Comparison of ENCODE assay signal across 8 mouse cellular contexts in the genomic region with DNA sequence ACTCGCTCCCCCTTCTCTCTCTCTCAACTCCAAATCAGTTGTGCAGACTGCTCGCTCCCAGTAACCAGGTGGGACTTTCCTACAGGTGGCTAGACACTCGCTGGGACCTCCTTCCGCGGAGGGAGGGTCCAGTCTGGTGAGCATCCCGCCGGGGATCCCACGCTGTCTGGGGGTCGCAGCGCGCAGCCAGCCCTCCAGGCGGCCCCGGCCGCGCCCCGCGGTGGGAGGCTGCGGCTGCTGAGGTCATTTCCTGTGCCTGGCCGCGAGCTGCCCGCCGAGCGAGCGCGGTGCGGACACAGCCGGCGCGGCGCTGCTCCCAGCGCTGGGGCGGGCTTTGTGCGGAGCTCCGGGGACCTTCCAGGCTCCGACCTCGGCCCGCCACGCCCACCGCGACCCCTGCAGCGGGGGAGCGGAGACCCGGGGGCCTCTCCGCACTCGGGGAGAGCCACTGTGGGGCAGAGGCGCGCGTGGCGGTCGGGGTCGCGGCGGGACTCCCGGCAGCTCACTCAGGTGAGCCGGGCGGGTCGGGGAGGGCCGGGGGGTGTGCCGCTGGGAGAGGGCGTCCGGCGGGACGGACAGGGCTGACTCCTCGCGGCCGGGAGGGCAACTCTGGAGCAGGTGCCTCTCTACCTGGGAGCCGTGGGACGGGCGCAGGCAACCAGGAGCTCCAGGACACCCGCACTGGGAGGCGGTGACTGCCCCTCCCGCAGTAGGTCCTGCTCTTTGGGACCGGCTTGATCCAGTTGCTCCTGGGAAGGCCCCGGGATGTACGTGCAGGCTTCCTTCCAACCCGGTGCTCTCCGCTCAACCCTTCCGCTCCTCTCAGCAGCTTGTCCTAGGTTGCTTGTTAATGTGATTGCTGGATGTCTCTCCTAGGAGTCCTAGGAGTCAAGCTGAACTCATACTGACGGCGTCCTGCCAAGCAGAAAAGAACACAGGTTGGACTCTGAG. TPM values are rescaled to one million over a fixed set of nuclear protein-coding genes. Genes with fewer than 3 reads are reported as not detected.
DNase-seq lines count a peak whose midpoint lies in the region; ATAC-seq and TF ChIP-seq lines count a peak whose summit lies in the region.

A gene (plus strand): TSS at position 253 of the 951 bp plus-strand sequence.

- peak within 1 kb of the TSS; percentile 91 for H3K4me2 ChIP-seq in intestine, embryonic 15.5 days (replicated peaks)
- peak within 1 kb of the TSS; percentile 62 for H3K4me2 ChIP-seq in midbrain, embryonic 16.5 days (ENCODE audit: low read length)
- H3K4me2 ChIP-seq in stomach, postnatal 0 days (replicated peaks; ENCODE audit: low read depth) = peak within 1 kb of the TSS; percentile 98

- peak; percentile 95 for ATAC-seq in intestine, embryonic 15.5 days
- ATAC-seq in midbrain, embryonic 16.5 days = peak; percentile 93
- peak; percentile 90 for ATAC-seq in stomach, postnatal 0 days (ENCODE audit: low FRiP score, low TSS enrichment)

- WGBS in intestine, embryonic 15.5 days = under 1% methylated on average over 55 of the region's 80 CpGs
- WGBS in midbrain, embryonic 16.5 days = under 1% methylated on average over 73 of the region's 80 CpGs
- under 1% methylated on average over 57 of the region's 80 CpGs for WGBS in stomach, postnatal 0 days

- TF ChIP-seq EP300 in stomach, postnatal 0 days (optimal IDR thresholded peaks at IDR 0.05) = no peak

- peak within 1 kb of the TSS; percentile 82 for H3K4me3 ChIP-seq in intestine, embryonic 15.5 days (replicated peaks)
- peak within 1 kb of the TSS; percentile 70 for H3K4me3 ChIP-seq in midbrain, embryonic 16.5 days (ENCODE audit: low read depth, low read length)
- H3K4me3 ChIP-seq in stomach, postnatal 0 days (ENCODE audit: low read depth, low read length) = peak within 1 kb of the TSS; percentile 74

- 0 out of 2 replicates have a peak, but pooled peaks have one; percentile 1 for TF ChIP-seq CTCF in stomach, postnatal 0 days (IDR thresholded peaks at IDR 0.05; ENCODE audit: low read depth)

- H3K36me3 ChIP-seq in intestine, embryonic 15.5 days = no peaks in the 10 kb centered on the region
- H3K36me3 ChIP-seq in midbrain, embryonic 16.5 days (ENCODE audit: control insufficient read depth, insufficient read depth, low read length) = no peaks in the 10 kb centered on the region
- H3K36me3 ChIP-seq in stomach, postnatal 0 days (ENCODE audit: control insufficient read depth, insufficient read depth, low read length) = no peaks in the 10 kb centered on the region

- DNase-seq in ovary, postnatal 10 days (ENCODE audit: low spot score) = peak; percentile 33
- no peak for DNase-seq in ovary, adult 18-20 months (ENCODE audit: low spot score)
- DNase-seq in cerebellum, postnatal 14 days = peak; percentile 42 to 46
- peak; percentile 30 for DNase-seq in gastrocnemius, postnatal 25 days
- DNase-seq in liver = peak; percentile 40
- peak; percentile 80 for DNase-seq in stomach, postnatal 0 days (ENCODE audit: low spot score)

- H3K27me3 ChIP-seq in intestine, embryonic 15.5 days (replicated peaks) = no peaks in the 10 kb centered on the region
- no peaks in the 10 kb centered on the region for H3K27me3 ChIP-seq in midbrain, embryonic 16.5 days (ENCODE audit: control insufficient read depth, insufficient read depth, low read depth, low read length)
- no peaks in the 10 kb centered on the region for H3K27me3 ChIP-seq in stomach, postnatal 0 days (ENCODE audit: control insufficient read depth, insufficient read depth, low read length)

- H3K4me1 ChIP-seq in intestine, embryonic 15.5 days (replicated peaks) = peaks cover 8% of the 10 kb centered on the region; the same call in 1 of the 2 replicates
- H3K4me1 ChIP-seq in midbrain, embryonic 16.5 days (ENCODE audit: control insufficient read depth, insufficient read depth, low read length) = no peaks in the 10 kb centered on the region
- no peaks in the 10 kb centered on the region for H3K4me1 ChIP-seq in stomach, postnatal 0 days (replicated peaks; ENCODE audit: control insufficient read depth, insufficient read depth)

- H3K9ac ChIP-seq in intestine, embryonic 15.5 days = peak within 1 kb of the TSS; percentile 90
- H3K9ac ChIP-seq in midbrain, embryonic 16.5 days (ENCODE audit: low read depth, low read length) = peak within 1 kb of the TSS; percentile 81
- H3K9ac ChIP-seq in stomach, postnatal 0 days (ENCODE audit: low read length) = peak within 1 kb of the TSS; percentile 85

- H3K9me3 ChIP-seq in intestine, embryonic 15.5 days = no peaks in the 10 kb centered on the region
- H3K9me3 ChIP-seq in midbrain, embryonic 16.5 days (replicated peaks; ENCODE audit: control insufficient read depth, low read length, poor library complexity, severe bottlenecking) = no peaks in the 10 kb centered on the region
- no peaks in the 10 kb centered on the region for H3K9me3 ChIP-seq in stomach, postnatal 0 days (ENCODE audit: control insufficient read depth, low read length)

- H3K27ac ChIP-seq in intestine, embryonic 15.5 days = peak within 1 kb of the TSS; percentile 74
- 0 out of 2 replicates have a peak within 1 kb of the TSS, but pooled peaks have one; percentile 0 for H3K27ac ChIP-seq in midbrain, embryonic 16.5 days (ENCODE audit: low read length)
- peak within 1 kb of the TSS; percentile 90 for H3K27ac ChIP-seq in stomach, postnatal 0 days (replicated peaks)

RNA-seq across cellular contexts. Expression of the gene that starts here (rescaled TPM):
- total RNA-seq in gastrocnemius, postnatal 25 days (2021) = 1 to 10 TPM; 1.3 to 2.3 TPM
- 6.8 and 7.3 TPM in 2 replicates for polyA plus RNA-seq in intestine, embryonic 15.5 days (2015; fragmentation: Nextera tagmentation; extraction: Ambion mirVana)
- polyA plus RNA-seq in midbrain, embryonic 16.5 days (2015; fragmentation: Nextera tagmentation; extraction: Ambion mirVana) = 2.0 and 2.5 TPM in 2 replicates
- 6.1 and 6.9 TPM in 2 replicates for polyA plus RNA-seq in stomach, postnatal 0 days (2015; fragmentation: Nextera tagmentation; extraction: Ambion mirVana)

Comparison
In these comparisons a context has a peak if more than half of its experiments do, and no peak if none do; other contexts are left out.
1. H3K27ac ChIP-seq: peak in every context shown above with its lines; median percentile 90 in stomach, postnatal 0 days; 74 in intestine, embryonic 15.5 days; 0 in midbrain, embryonic 16.5 days.